Mouse (Mus musculus) heart, adult 2 months (tissue): ENCODE results near the gene Tut7.

ENCODE experiments used
- CTCF ChIP-seq: fragments of 200-600 bp; IDR thresholded peaks from 2 replicates; pipeline ENCODE4 v1.8.1; 2022; ENCODE audit warnings: antibody characterized with exemption, mild to moderate bottlenecking, moderate library complexity
- POLR2A ChIP-seq: fragments of 200-500 bp; IDR thresholded peaks from 2 replicates; pipeline ENCODE4 v1.6.1; 2011; ENCODE audit warnings: mild to moderate bottlenecking, low read depth, low read length, control low read depth; ENCODE audit not compliant: insufficient read depth

DNA sequence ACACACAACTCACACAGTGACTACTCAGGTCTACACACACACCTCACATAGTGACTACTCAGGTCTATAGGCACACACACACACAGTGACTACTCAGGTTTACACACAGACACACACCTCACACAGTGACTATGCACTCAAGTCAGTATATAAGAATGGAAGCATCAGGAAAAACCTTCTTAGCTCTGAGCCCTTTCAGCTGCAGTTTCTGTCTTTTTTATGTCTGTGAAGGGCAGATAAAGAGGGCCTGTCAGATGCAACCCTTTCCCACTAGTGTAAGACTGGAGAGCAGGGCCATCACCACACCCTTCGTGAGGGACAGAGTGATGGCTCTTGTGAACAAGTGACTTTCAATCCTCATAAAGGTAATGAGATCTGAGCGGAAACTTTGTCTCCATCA lies 84.5 kb downstream of the Tut7 start:
- TF ChIP-seq CTCF (no peak), POLR2A (no peak)
